Comparison of ENCODE assay signal across 17 mouse cellular contexts in the genomic region with DNA sequence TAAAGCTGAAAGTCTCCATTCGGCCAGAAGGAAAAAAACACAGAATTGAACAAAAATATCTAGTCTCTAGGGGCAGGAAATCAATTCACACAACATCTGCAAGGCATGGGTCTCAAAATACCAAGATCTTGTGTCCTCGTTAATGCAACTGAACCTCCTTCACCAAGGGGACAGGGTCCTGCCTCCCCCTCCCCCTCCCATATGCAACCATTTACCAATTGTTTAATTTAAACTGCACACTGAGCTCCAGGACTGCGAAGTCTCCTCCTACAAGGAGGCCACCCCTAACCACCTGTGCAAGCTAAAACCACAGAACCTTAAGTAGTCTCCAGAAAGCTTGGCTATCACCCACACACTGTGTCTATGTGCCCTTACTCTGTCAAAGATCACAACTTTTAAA.
"Had no signal": no experiment of that assay in that cellular context is flagged by ENCODE, and none has a peak within 500 bp of the region (broad histone marks: within the 10 kb centered on the region; RNA-seq: fewer than 3 reads in every experiment).

No protein-coding gene starts in this region.

- H3K9me3 ChIP-seq: limb, embryonic 15.5 days; liver, embryonic 12.5 days; megakaryocyte, embryonic 14.5 days; midbrain, embryonic 15.5 days; neural tube, embryonic 13.5 days; stomach, embryonic 15.5 days had no signal

- H3K27ac ChIP-seq: limb, embryonic 15.5 days; liver, embryonic 12.5 days; macrophage; midbrain, embryonic 15.5 days; neural tube, embryonic 13.5 days; stomach, embryonic 15.5 days had no signal

- H3K4me3 ChIP-seq: limb, embryonic 15.5 days; liver, embryonic 12.5 days; megakaryocyte, embryonic 14.5 days; midbrain, embryonic 15.5 days; neural tube, embryonic 13.5 days; stomach, embryonic 15.5 days had no signal

- DNase-seq: kidney, adult 11 months; kidney, adult 9 months; kidney, postnatal 10 days; lung, embryonic 14.5 days; lung, postnatal 14 days; retina, postnatal 1 day; right cerebral cortex, postnatal 14 days; thymus, adult 2 months; thymus, postnatal 36 days had no signal

- H3K4me2 ChIP-seq: limb, embryonic 15.5 days; liver, embryonic 12.5 days; lung, embryonic 14.5 days; midbrain, embryonic 11.5 days; midbrain, embryonic 15.5 days; neural tube, embryonic 13.5 days; stomach, embryonic 15.5 days had no signal

- H3K9ac ChIP-seq: limb, embryonic 15.5 days; liver, embryonic 12.5 days; lung, embryonic 14.5 days; midbrain, embryonic 15.5 days; neural tube, embryonic 13.5 days; stomach, embryonic 15.5 days had no signal

- H3K4me1 ChIP-seq: megakaryocyte, embryonic 14.5 days had no signal

- ATAC-seq: liver, embryonic 12.5 days; midbrain, embryonic 15.5 days had no signal

- H3K36me3 ChIP-seq: limb, embryonic 15.5 days; liver, embryonic 12.5 days; midbrain, embryonic 15.5 days; neural tube, embryonic 13.5 days; stomach, embryonic 15.5 days had no signal

- H3K27me3 ChIP-seq: limb, embryonic 15.5 days; liver, embryonic 12.5 days; midbrain, embryonic 15.5 days; neural tube, embryonic 13.5 days; stomach, embryonic 15.5 days had no signal
